Mouse (Mus musculus) gonadal fat pad, adult 2 months (tissue): ENCODE measurements around the gene Ceacam12. TPM values are rescaled to one million over a fixed set of nuclear protein-coding genes. Genes with fewer than 3 reads are reported as not detected.
"Not testable (repeated sequence)": the region's sequence is repeated elsewhere in the genome, so short reads cannot be mapped to it uniquely, and the experiment has no call there.

ENCODE experiments used
- DNase-seq: peaks from one replicate; pipeline ENCODE4 v3.0.0-alpha.2; 2012; ENCODE audit warnings: low read depth
- polyA plus RNA-seq: library from polyadenylated mRNA; depleted of rRNA; stranded (reverse); fragments of >200 nt; gene quantifications from 2 replicates; pipeline ENCODE4 v1.2.3, GENCODE M21; 2012; rRNA removed

Gene Ceacam12
- not detected in 2 replicates for polyA plus RNA-seq

DNA sequence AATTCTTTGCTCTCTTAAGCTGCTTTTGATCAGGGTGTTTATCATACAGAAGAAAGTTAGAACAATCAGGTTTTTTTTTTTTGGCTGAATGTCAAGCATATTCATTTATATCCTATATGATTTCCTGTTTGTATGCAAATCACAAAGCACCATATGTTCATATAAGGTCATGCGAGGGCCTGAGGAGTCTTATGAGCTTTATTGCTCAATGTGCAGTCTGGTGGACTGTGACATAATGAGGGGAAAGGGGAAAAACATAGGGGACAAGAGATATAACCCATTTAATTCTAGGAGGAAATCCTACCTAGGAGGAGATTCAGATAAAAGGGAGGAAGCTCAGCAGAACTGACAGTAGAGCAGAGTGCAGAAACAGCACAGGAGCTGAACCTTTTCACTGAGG, at the start of gene Ceacam12:
Ceacam12 (plus strand) TSS at position 301 of the 400 bp plus-strand sequence.
- no peak for DNase-seq

DNA sequence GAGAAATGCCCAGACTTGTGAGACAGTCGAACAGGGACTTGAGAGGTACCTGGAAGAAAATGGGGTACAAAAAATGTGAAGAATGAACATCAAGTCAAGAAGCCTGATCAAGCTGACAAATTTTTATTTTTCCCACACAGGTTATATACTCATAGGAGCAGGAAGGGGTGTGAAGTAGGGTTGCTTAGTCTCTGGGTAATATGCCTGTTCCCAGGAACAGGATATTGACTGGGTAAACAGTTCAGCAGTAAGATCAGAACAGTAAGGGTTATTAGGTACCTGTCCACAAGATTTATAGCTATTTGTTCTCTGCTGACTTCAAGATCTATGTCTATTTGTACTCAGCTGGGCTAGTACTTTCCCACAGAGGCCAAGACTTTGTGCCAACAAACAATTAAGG, 8.1 kb downstream of the Ceacam12 start:
- not testable (repeated sequence) for DNase-seq

DNA sequence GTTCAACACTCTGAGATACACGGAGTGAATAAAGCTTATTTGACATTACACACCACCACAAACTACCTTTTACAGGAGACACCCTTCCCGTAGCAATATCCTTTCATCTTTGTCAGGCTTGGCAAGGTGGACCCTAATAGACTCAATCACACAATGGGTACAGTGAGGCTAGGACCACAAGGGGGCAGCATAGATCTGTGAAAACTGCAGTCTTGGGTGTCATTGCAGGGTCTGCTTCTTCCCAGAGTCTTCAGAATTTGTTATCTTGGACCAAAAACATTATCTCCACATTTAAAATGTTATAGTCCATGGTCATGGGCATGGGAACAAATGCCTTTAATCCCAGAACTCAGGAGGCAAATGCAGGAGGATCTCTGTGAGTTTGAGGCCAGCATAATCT, 35.1 kb downstream of the Ceacam12 start:
- DNase-seq = no peak

Other genes starting within 250 kb of the Ceacam12 start
- gene Gm5155, start 194.2 kb upstream of the Ceacam12 start, polyA plus RNA-seq = not detected in 2 replicates
- not detected in 2 replicates for gene Ceacam11, start 93.8 kb upstream of the Ceacam12 start, polyA plus RNA-seq
- gene Ceacam13, start 56.0 kb upstream of the Ceacam12 start, polyA plus RNA-seq = not detected in 2 replicates
- not detected in 2 replicates for gene Igfl3, start 110.6 kb downstream of the Ceacam12 start, polyA plus RNA-seq
- gene Mill1, start 179.4 kb downstream of the Ceacam12 start, polyA plus RNA-seq = 0.04 and 0.06 TPM in 2 replicates